Mouse (Mus musculus) kidney, postnatal 10 days (tissue): ENCODE measurements around the gene Gm21812.
"Not testable (repeated sequence)": the region's sequence is repeated elsewhere in the genome, so short reads cannot be mapped to it uniquely, and the experiment has no call there.

Experiments
- DNase-seq: peaks from one replicate; pipeline ENCODE4 v3.0.0; 2021; ENCODE audit warnings: mixed read lengths

The Gm21812 gene

GRCm38 (mm10) chrY:9347084-9347483 lies at the start of gene Gm21812:
Gene Gm21812, minus strand, starts transcription at chrY:9347184.
- DNase-seq: not testable (repeated sequence)
